In genomic region chr9:108340258-108341138, GRCm38 (mm10) we compare ENCODE assay signal across 8 mouse cellular contexts. TPM values are rescaled to one million over a fixed set of nuclear protein-coding genes. Genes with fewer than 3 reads are reported as not detected.
DNase-seq lines count a peak whose midpoint lies in the region; ATAC-seq and TF ChIP-seq lines count a peak whose summit lies in the region.

No protein-coding gene starts in this region.

- peak; percentile 54 for ATAC-seq in megakaryocyte, adult 5-6 weeks (ENCODE audit: poor library complexity, severe bottlenecking)

- peaks cover 7% of the 10 kb centered on the region for H3K4me1 ChIP-seq in bone marrow, adult 2 months (ENCODE audit: control insufficient read depth, insufficient read depth, low read length)

- peak overlapping the region; percentile 76 for H3K4me3 ChIP-seq in bone marrow, adult 2 months (replicated peaks; ENCODE audit: control insufficient read depth, low read depth, low read length)

- H3K27ac ChIP-seq in bone marrow, adult 2 months (ENCODE audit: control insufficient read depth, insufficient read depth, low read depth, low read length, poor library complexity): peak overlapping the region; percentile 96

- TF ChIP-seq POLR2A in bone marrow, adult 2 months (IDR thresholded peaks at IDR 0.05; ENCODE audit: borderline replicate concordance, control insufficient read depth, low read depth, low read length): peak; percentile 43; the same call in 1 of the 2 replicates

- WGBS in bone marrow, adult 2 months: 1% methylated on average over 10 of the region's 10 CpGs

- no peak for TF ChIP-seq CTCF in bone marrow, adult 2 months (IDR thresholded peaks at IDR 0.05; ENCODE audit: control insufficient read depth, insufficient read depth, low read length)

- peak; percentile 72 to 75 for DNase-seq in B cell, adult 2 months
- peak; percentile 39 to 55 for DNase-seq in heart, adult 9 months (ENCODE audit: low spot score in 2 of 2)
- peak; percentile 22 for DNase-seq in kidney, postnatal 10 days
- peak; percentile 15 to 40 for DNase-seq in spleen, postnatal 14 days (ENCODE audit: low spot score in 2 of 2)
- DNase-seq in urinary bladder, adult 18-20 months (ENCODE audit: low spot score in 2 of 2): no peak
- no peak for DNase-seq in layer of hippocampus, adult 8-10 months (ENCODE audit: low spot score in 2 of 2)

RNA-seq across cellular contexts. Expression of gene Gpx1, which starts 1.8 kb away (rescaled TPM):
- polyA plus RNA-seq in bone marrow, adult 2 months (2011; ENCODE audit: insufficient read depth, insufficient read length, low replicate concordance, missing spikeins): 1,398 and 2,156 TPM in 2 replicates
- 2,393 and 2,822 TPM in 2 replicates for total RNA-seq in megakaryocyte, adult 5-6 weeks (2015)
- 1,668 and 1,978 TPM in 2 replicates for total RNA-seq in megakaryocyte, adult 5-6 weeks (2017)
- total RNA-seq in layer of hippocampus, adult 8-10 months (2022): 100 to 1,000 TPM in 1 of 4 experiments, 10 to 100 TPM in 3; 57.7 to 113 (median 78.2) TPM

RNA-seq across cellular contexts. Expression of gene Usp4, which starts 7.2 kb away (rescaled TPM):
- 102 and 256 TPM in 2 replicates for polyA plus RNA-seq in bone marrow, adult 2 months (2011; ENCODE audit: insufficient read depth, insufficient read length, low replicate concordance, missing spikeins)
- 144 and 148 TPM in 2 replicates for total RNA-seq in megakaryocyte, adult 5-6 weeks (2015)
- total RNA-seq in megakaryocyte, adult 5-6 weeks (2017): 75.0 and 78.7 TPM in 2 replicates
- 100 to 1,000 TPM; 102 to 124 (median 112) TPM for total RNA-seq in layer of hippocampus, adult 8-10 months (2022)

RNA-seq across cellular contexts. Expression of gene Tcta, which starts 34.5 kb away (rescaled TPM):
- 5.6 and 13.2 TPM in 2 replicates for polyA plus RNA-seq in bone marrow, adult 2 months (2011; ENCODE audit: insufficient read depth, insufficient read length, low replicate concordance, missing spikeins)
- total RNA-seq in megakaryocyte, adult 5-6 weeks (2015): 16.5 and 23.8 TPM in 2 replicates
- 6.2 and 8.4 TPM in 2 replicates for total RNA-seq in megakaryocyte, adult 5-6 weeks (2017)
- total RNA-seq in layer of hippocampus, adult 8-10 months (2022): 10 to 100 TPM; 31.7 to 39.2 (median 36.8) TPM

RNA-seq across cellular contexts. Expression of gene Rhoa, which starts 34.6 kb away (rescaled TPM):
- 138 and 223 TPM in 2 replicates for polyA plus RNA-seq in bone marrow, adult 2 months (2011; ENCODE audit: insufficient read depth, insufficient read length, low replicate concordance, missing spikeins)
- 468 and 473 TPM in 2 replicates for total RNA-seq in megakaryocyte, adult 5-6 weeks (2015)
- total RNA-seq in megakaryocyte, adult 5-6 weeks (2017): 585 and 627 TPM in 2 replicates
- 100 to 1,000 TPM; 157 to 186 (median 166) TPM for total RNA-seq in layer of hippocampus, adult 8-10 months (2022)

RNA-seq across cellular contexts. Expression of gene Amt, which starts 43.8 kb away (rescaled TPM):
- 1.7 and 15.2 TPM in 2 replicates for polyA plus RNA-seq in bone marrow, adult 2 months (2011; ENCODE audit: insufficient read depth, insufficient read length, low replicate concordance, missing spikeins)
- 0.71 TPM in 1 of 2 replicates, not detected in the other for total RNA-seq in megakaryocyte, adult 5-6 weeks (2015)
- 0.11 TPM in 1 of 2 replicates, not detected in the other for total RNA-seq in megakaryocyte, adult 5-6 weeks (2017)
- total RNA-seq in layer of hippocampus, adult 8-10 months (2022): 10 to 100 TPM; 30.1 to 37.2 (median 34.8) TPM

Comparison
In these comparisons a context has a peak if more than half of its experiments do, and no peak if none do; other contexts are left out.
1. DNase-seq: peak in B cell, adult 2 months (2 of 2), heart, adult 9 months (2 of 2), kidney, postnatal 10 days (single experiment) and spleen, postnatal 14 days (2 of 2); none in urinary bladder, adult 18-20 months (0 of 2) and layer of hippocampus, adult 8-10 months (0 of 2).
2. RNA of gene Gpx1, which starts 1.8 kb away (total RNA-seq): 1,668 to 2,822 TPM in megakaryocyte, adult 5-6 weeks; 57.7 to 113 TPM in layer of hippocampus, adult 8-10 months; every median in the first group is over 10 times any median in the second.